Mouse (Mus musculus) CH12.LX (cell line): Measurements from ENCODE around the gene Gm49318. TPM values are rescaled to one million over a fixed set of nuclear protein-coding genes. Genes with fewer than 3 reads are reported as not detected.

Experiments used
- DNase-seq: peaks from one replicate; pipeline ENCODE4 v3.0.0-alpha.2; 2013; ENCODE audit errors: extremely low read depth
- H3K27ac ChIP-seq: 2 replicates; pipeline ENCODE4 v1.5.1; 2012; ENCODE audit warnings: low read depth, mild to moderate bottlenecking, control low read depth, moderate library complexity; ENCODE audit not compliant: insufficient read depth
- H3K27me3 ChIP-seq: replicated peaks from 2 replicates; pipeline ENCODE3; 2012; ENCODE audit warnings: inconsistent platforms
- H3K36me3 ChIP-seq, 2 experiments: replicated peaks in 1 of 2; 2 replicates each; pipeline versions ENCODE3 to v1.6.1; 2012; ENCODE audit warnings: inconsistent platforms in 1 of 2, low read length in 1 of 2, mild to moderate bottlenecking in 1 of 2, mixed read lengths in 1 of 2, moderate library complexity in 1 of 2; ENCODE audit not compliant: control insufficient read depth in 1 of 2, insufficient read depth in 1 of 2
- H3K4me1 ChIP-seq, 2 experiments: 2 replicates each; pipeline ENCODE4 v1.6.1; 2012; ENCODE audit warnings: inconsistent platforms in 1 of 2, moderate library complexity in 1 of 2; ENCODE audit not compliant: insufficient read depth in 2 of 2, control insufficient read depth in 1 of 2
- H3K4me2 ChIP-seq: 2 replicates; pipeline ENCODE4 v1.6.1; 2012; ENCODE audit warnings: low read depth, mild to moderate bottlenecking, control low read depth; ENCODE audit not compliant: poor library complexity, insufficient read depth, severe bottlenecking
- H3K4me3 ChIP-seq, 3 experiments: fragments of 150-350 bp in 1 of 3; sonication (generic) in 1 of 3; replicated peaks in 1 of 3; 2 replicates each; pipeline versions ENCODE3 to v1.5.1; 2011 to 2012; ENCODE audit warnings: low read depth in 2 of 3, low read length in 2 of 3, mild to moderate bottlenecking in 2 of 3, moderate library complexity in 2 of 3, control low read depth in 1 of 3, improper control_type of control experiment in 1 of 3, inconsistent platforms in 1 of 3, mixed read lengths in 1 of 3; ENCODE audit not compliant: poor library complexity in 1 of 3
- H3K79me2 ChIP-seq: replicated peaks from 2 replicates; pipeline ENCODE4 v1.6.1; 2012; ENCODE audit warnings: mild to moderate bottlenecking, moderate library complexity; ENCODE audit not compliant: control insufficient read depth, poor library complexity, insufficient read depth, severe bottlenecking; ENCODE audit errors: extremely low read depth
- H3K9ac ChIP-seq: 2 replicates; pipeline ENCODE4 v1.6.1; 2012; ENCODE audit warnings: low read depth, mild to moderate bottlenecking, control low read depth, moderate library complexity; ENCODE audit not compliant: insufficient read depth
- H3K9me3 ChIP-seq: replicated peaks from 2 replicates; pipeline ENCODE3; 2012; ENCODE audit warnings: low read length, inconsistent platforms, mixed read lengths
- BHLHE40 ChIP-seq: IDR thresholded peaks from 2 replicates; pipeline ENCODE4 v1.6.1; 2011; ENCODE audit warnings: mild to moderate bottlenecking, low read depth, low read length, improper control_type of control experiment
- CHD1 ChIP-seq: IDR thresholded peaks from 2 replicates; pipeline ENCODE4 v1.6.1; 2012; ENCODE audit warnings: low read depth, low read length, improper control_type of control experiment, inconsistent platforms
- CTCF ChIP-seq, 2 experiments: IDR thresholded peaks in 1 of 2; conservative IDR thresholded peaks in 1 of 2; 2 replicates each; pipeline ENCODE4 v1.5.1; 2011 to 2012; ENCODE audit warnings: low read depth in 2 of 2, low read length in 2 of 2, improper control_type of control experiment in 1 of 2, inconsistent platforms in 1 of 2, mild to moderate bottlenecking in 1 of 2, moderate library complexity in 1 of 2
- ELF1 ChIP-seq: IDR thresholded peaks from 2 replicates; pipeline ENCODE4 v1.6.1; 2014; ENCODE audit warnings: low read depth, mild to moderate bottlenecking, inconsistent platforms, low read length, improper control_type of control experiment
- EP300 ChIP-seq: IDR thresholded peaks from 2 replicates; pipeline ENCODE4 v1.6.1; 2011; ENCODE audit warnings: low read length, improper control_type of control experiment
- ETS1 ChIP-seq: conservative IDR thresholded peaks from 2 replicates; pipeline ENCODE4 v1.6.1; 2012; ENCODE audit warnings: low read depth, mild to moderate bottlenecking, inconsistent platforms, low read length, improper control_type of control experiment, moderate library complexity
- HCFC1 ChIP-seq: IDR thresholded peaks from 2 replicates; pipeline ENCODE4 v1.6.1; 2012; ENCODE audit warnings: low read depth, mild to moderate bottlenecking, inconsistent platforms, low read length, improper control_type of control experiment
- IRF4 ChIP-seq: IDR thresholded peaks from 2 replicates; pipeline ENCODE4 v1.6.1; 2014; ENCODE audit warnings: low read depth, mild to moderate bottlenecking, inconsistent platforms, low read length, improper control_type of control experiment
- JUN ChIP-seq: IDR thresholded peaks from 2 replicates; pipeline ENCODE4 v1.6.1; 2011; ENCODE audit warnings: low read depth, mild to moderate bottlenecking, low read length, improper control_type of control experiment, moderate library complexity; ENCODE audit not compliant: insufficient read depth
- JUND ChIP-seq: conservative IDR thresholded peaks from 2 replicates; pipeline ENCODE4 v1.6.1; 2011; ENCODE audit warnings: low read depth, low read length, improper control_type of control experiment
- MAFK ChIP-seq: IDR thresholded peaks from 2 replicates; pipeline ENCODE4 v1.6.1; 2011; ENCODE audit warnings: low read length, improper control_type of control experiment; ENCODE audit not compliant: insufficient replicate concordance
- MAX ChIP-seq: IDR thresholded peaks from 2 replicates; pipeline ENCODE4 v1.6.1; 2011; ENCODE audit warnings: low read length, improper control_type of control experiment
- MAZ ChIP-seq: IDR thresholded peaks from 2 replicates; pipeline ENCODE4 v1.6.1; 2012; ENCODE audit warnings: low read depth, mild to moderate bottlenecking, inconsistent platforms, low read length, improper control_type of control experiment, moderate library complexity
- MEF2A ChIP-seq: IDR thresholded peaks from 2 replicates; pipeline ENCODE4 v1.6.1; 2014; ENCODE audit warnings: low read depth, mild to moderate bottlenecking, inconsistent platforms, low read length, improper control_type of control experiment, borderline replicate concordance
- MYC ChIP-seq: IDR thresholded peaks from 2 replicates; pipeline ENCODE4 v1.6.1; 2011; ENCODE audit warnings: low read depth, mild to moderate bottlenecking, improper control_type of control experiment, low read length
- POLR2A ChIP-seq: IDR thresholded peaks from 2 replicates; pipeline ENCODE4 v1.6.1; 2011; ENCODE audit warnings: low read depth, mild to moderate bottlenecking, improper control_type of control experiment, low read length
- RAD21 ChIP-seq: IDR thresholded peaks from 2 replicates; pipeline ENCODE4 v1.6.1; 2011; ENCODE audit warnings: low read depth, mild to moderate bottlenecking, low read length, improper control_type of control experiment, moderate library complexity
- SMC3 ChIP-seq: IDR thresholded peaks from 2 replicates; pipeline ENCODE4 v1.6.1; 2011; ENCODE audit warnings: low read depth, low read length, improper control_type of control experiment
- TBP ChIP-seq: conservative IDR thresholded peaks from 2 replicates; pipeline ENCODE4 v1.6.1; 2011; ENCODE audit warnings: low read depth, low read length, improper control_type of control experiment
- TCF12 ChIP-seq: IDR thresholded peaks from 2 replicates; pipeline ENCODE4 v1.6.1; 2014; ENCODE audit warnings: low read depth, mild to moderate bottlenecking, inconsistent platforms, low read length, improper control_type of control experiment
- UBTF ChIP-seq: IDR thresholded peaks from 2 replicates; pipeline ENCODE4 v1.6.1; 2012; ENCODE audit warnings: low read depth, mild to moderate bottlenecking, inconsistent platforms, low read length, improper control_type of control experiment, moderate library complexity
- USF2 ChIP-seq: conservative IDR thresholded peaks from 2 replicates; pipeline ENCODE4 v1.6.1; 2011; ENCODE audit warnings: low read depth, low read length, improper control_type of control experiment
- ZKSCAN1 ChIP-seq: IDR thresholded peaks from 2 replicates; pipeline ENCODE4 v1.6.1; 2012; ENCODE audit warnings: low read depth, inconsistent platforms, low read length, improper control_type of control experiment, borderline replicate concordance
- ZMIZ1 ChIP-seq: IDR thresholded peaks from 2 replicates; pipeline ENCODE4 v1.6.1; 2012; ENCODE audit warnings: low read depth, mild to moderate bottlenecking, inconsistent platforms, low read length, improper control_type of control experiment
- ZNF384 ChIP-seq: IDR thresholded peaks from 2 replicates; pipeline ENCODE4 v1.6.1; 2012; ENCODE audit warnings: low read depth, low read length, improper control_type of control experiment, inconsistent platforms
- dilution Hi-C: fragments of 300-500 bp; cut with MboI; formaldehyde crosslinking; loops from 2 replicates; pipeline ENCODE4 v1.14.3; 2020; ENCODE audit warnings: low sequenced_read_pairs; ENCODE audit not compliant: extremely low pct_unique_long_range_greater_than_20kb, extremely low pct_ligation_motif_present
- in situ Hi-C: fragments of 300-500 bp; cut with MboI; formaldehyde crosslinking; loops from 3 replicates; pipeline ENCODE4 v1.14.3; 2019; ENCODE audit warnings: low sequenced_read_pairs, low pct_ligation_motif_present, low pct_unique_long_range_greater_than_20kb, mixed read lengths
- polyA plus RNA-seq: library from polyadenylated mRNA; unstranded; fragments of >175 nt; gene quantifications from 2 replicates; pipeline ENCODE4 v1.2.1, GENCODE M21; 2012; ENCODE audit warnings: low read depth; ENCODE audit not compliant: insufficient read length
- total RNA-seq, 2 experiments: library from RNA; depleted of rRNA; stranded (reverse); fragments of 300-350 nt in 1 of 2; fragments of >200 nt in 1 of 2; gene quantifications; 2 replicates each; pipeline ENCODE4 v1.2.3; 2012 to 2014

Gm49318 gene
- total and polyA plus RNA-seq, 3 experiments: not detected

- DNase-seq: no peak
- TF ChIP-seq EP300: no peak
- no peak for TF ChIP-seq CTCF (conservative IDR thresholded peaks at IDR 0.05 in 1 of 2, IDR thresholded peaks at IDR 0.05 in 1 of 2; ENCODE audit: low read depth in 2 of 2, low read length in 2 of 2)
- TF ChIP-seq TCF12: no peak
- TF ChIP-seq IRF4: no peak
- TF ChIP-seq ZNF384: no peak
- no peak for TF ChIP-seq MYC
- TF ChIP-seq JUND: no peak
- no peak for TF ChIP-seq USF2
- no peak for TF ChIP-seq ZKSCAN1
- no peak for TF ChIP-seq CHD1
- no peak for TF ChIP-seq ELF1
- TF ChIP-seq POLR2A: no peak
- no peak for TF ChIP-seq RAD21
- TF ChIP-seq UBTF: no peak
- no peak for TF ChIP-seq SMC3
- no peak for TF ChIP-seq HCFC1
- no peak for TF ChIP-seq ZMIZ1
- Histone ChIP-seq H3K79me2 (no peaks in the 10 kb centered on the region), H3K27ac (no peak overlapping the region), H3K27me3 (no peaks in the 10 kb centered on the region), H3K9me3 (peaks cover 2% of the 10 kb centered on the region), H3K9ac (no peak overlapping the region), H3K4me2 (no peak overlapping the region), H3K36me3 (no peaks in the 10 kb centered on the region), H3K4me1 (no peaks in the 10 kb centered on the region), H3K4me3 (no peak overlapping the region)
- in situ Hi-C loops (no loop called here), dilution Hi-C loops (no loop called here)
Observed at GRCm38 (mm10) chr9:22049315-22049714, 21.7 kb downstream of the Gm49318 start.

GRCm38 (mm10) chr9:22047329-22047728 lies 23.7 kb downstream of the Gm49318 start:
- H3K79me2 ChIP-seq: no peaks in the 10 kb centered on the region
- no peaks in the 10 kb centered on the region for H3K4me1 ChIP-seq
- no peak overlapping the region for H3K9ac ChIP-seq
- no peak for DNase-seq
- in situ Hi-C loops: no loop called here
- peaks cover 2% of the 10 kb centered on the region for H3K9me3 ChIP-seq
- no peak overlapping the region for H3K4me2 ChIP-seq
- no peaks in the 10 kb centered on the region for H3K27me3 ChIP-seq
- H3K4me3 ChIP-seq: no peak overlapping the region
- H3K36me3 ChIP-seq: no peaks in the 10 kb centered on the region
- no peak overlapping the region for H3K27ac ChIP-seq
- dilution Hi-C loops: no loop called here
- TF ChIP-seq CTCF (conservative IDR thresholded peaks at IDR 0.05 in 1 of 2, IDR thresholded peaks at IDR 0.05 in 1 of 2; ENCODE audit: low read depth in 2 of 2, low read length in 2 of 2) (no peak), TBP (no peak), MAZ (no peak), TCF12 (no peak), MAFK (no peak), UBTF (no peak), HCFC1 (no peak), ELF1 (no peak), MAX (no peak), IRF4 (no peak), JUN (no peak), SMC3 (no peak), MEF2A (no peak), BHLHE40 (no peak), ETS1 (no peak), USF2 (no peak)
